Mouse (Mus musculus) embryonic facial prominence, embryonic 15.5 days (tissue): ENCODE measurements around the gene Pgam5. TPM values are rescaled to one million over a fixed set of nuclear protein-coding genes. Genes with fewer than 3 reads are reported as not detected.

ENCODE experiments used
- ATAC-seq: fragments of 200-750 bp; cut with Nextera tagmentation; 2 replicates; pipeline ENCODE4 v1.8.0; 2017; ENCODE audit warnings: low read depth, moderate TSS enrichment; ENCODE audit not compliant: insufficient number of reproducible peaks, low FRiP score, low TSS enrichment
- H3K27ac ChIP-seq: fragments of 300-500 bp; sonication (generic); replicated peaks from 2 replicates; pipeline ENCODE4 v1.5.1; 2015; ENCODE audit warnings: mild to moderate bottlenecking, inconsistent platforms
- H3K27me3 ChIP-seq: fragments of 300-500 bp; sonication (generic); 2 replicates; pipeline ENCODE4 v1.6.1; 2015; ENCODE audit warnings: inconsistent platforms
- H3K36me3 ChIP-seq: fragments of 300-500 bp; sonication (generic); 2 replicates; pipeline ENCODE4 v1.6.1; 2015; ENCODE audit warnings: mild to moderate bottlenecking, inconsistent platforms
- H3K4me1 ChIP-seq: fragments of 300-500 bp; sonication (generic); 2 replicates; pipeline ENCODE4 v1.6.1; 2015; ENCODE audit warnings: inconsistent platforms
- H3K4me2 ChIP-seq: fragments of 300-500 bp; sonication (generic); replicated peaks from 2 replicates; pipeline ENCODE4 v1.6.1; 2015; ENCODE audit warnings: mild to moderate bottlenecking, inconsistent platforms
- H3K4me3 ChIP-seq: fragments of 300-500 bp; sonication (generic); replicated peaks from 2 replicates; pipeline ENCODE4 v1.5.1; 2015; ENCODE audit warnings: mild to moderate bottlenecking, inconsistent platforms
- H3K9ac ChIP-seq: fragments of 300-500 bp; sonication (generic); 2 replicates; pipeline ENCODE4 v1.6.1; 2015; ENCODE audit warnings: inconsistent platforms
- H3K9me3 ChIP-seq: fragments of 300-500 bp; sonication (generic); replicated peaks from 2 replicates; pipeline ENCODE4 v1.6.1; 2016; ENCODE audit warnings: inconsistent platforms
- WGBS: fragments of 180-500 bp; shearing (Covaris S2); methylation state at CpG from one replicate; pipeline ENCODE4 v1.1.7; 2015; 5-methylcytosine and 5-hydroxymethylcytosine counted together
- polyA plus RNA-seq: library from polyadenylated mRNA; unstranded; fragments of >200 nt; fragmentation: Nextera tagmentation; extraction: Ambion mirVana; gene quantifications from 2 replicates; pipeline ENCODE4 v1.2.1, GENCODE M21; 2015

Pgam5 gene
- polyA plus RNA-seq, 1 experiment from 2014 or later = 57.9 TPM

GRCm38 (mm10) chr5:110284536-110284935, 14.8 kb upstream of the Pgam5 start:
- peaks cover 16% of the 10 kb centered on the region for H3K4me1 ChIP-seq
- H3K4me3 ChIP-seq = peak overlapping the region; percentile 90; the same call in 1 of the 2 replicates
- no peak overlapping the region for H3K27ac ChIP-seq
- peak overlapping the region; percentile 96; the same call in 1 of the 2 replicates for H3K4me2 ChIP-seq
- WGBS = 7% methylated on average over 4 of the region's 4 CpGs
- H3K36me3 ChIP-seq = peaks cover 6% of the 10 kb centered on the region; the same call in 1 of the 2 replicates
- no peak overlapping the region for H3K9ac ChIP-seq
- ATAC-seq = no peak
- peaks cover 17% of the 10 kb centered on the region for H3K27me3 ChIP-seq
- H3K9me3 ChIP-seq = no peaks in the 10 kb centered on the region

GRCm38 (mm10) chr5:110281984-110282383, 12.3 kb upstream of the Pgam5 start:
- ATAC-seq = no peak

GRCm38 (mm10) chr5:110276910-110277309, 7.2 kb upstream of the Pgam5 start:
- peak; percentile 63; the same call in 1 of the 2 replicates for ATAC-seq
- no peak overlapping the region for H3K4me3 ChIP-seq
- no peak overlapping the region for H3K9ac ChIP-seq
- no peaks in the 10 kb centered on the region for H3K9me3 ChIP-seq
- H3K4me1 ChIP-seq = no peaks in the 10 kb centered on the region
- no peaks in the 10 kb centered on the region for H3K27me3 ChIP-seq
- H3K36me3 ChIP-seq = no peaks in the 10 kb centered on the region
- no peak overlapping the region for H3K27ac ChIP-seq
- no peak overlapping the region for H3K4me2 ChIP-seq
- WGBS = 92% methylated on average over 1 of the region's 1 CpGs

More at GRCm38 (mm10) chr5:110281984-110282383, 12.3 kb upstream of the Pgam5 start:
- Histone ChIP-seq H3K4me3 (no peak overlapping the region), H3K9me3 (no peaks in the 10 kb centered on the region), H3K4me2 (no peak overlapping the region), H3K4me1 (peaks cover 10% of the 10 kb centered on the region), H3K27ac (no peak overlapping the region), H3K36me3 (no peaks in the 10 kb centered on the region), H3K27me3 (peaks cover 17% of the 10 kb centered on the region), H3K9ac (no peak overlapping the region)
- WGBS = 73% methylated on average over 2 of the region's 2 CpGs

GRCm38 (mm10) chr5:110276391-110276790, 6.7 kb upstream of the Pgam5 start:
- Histone ChIP-seq H3K4me2 (no peak overlapping the region), H3K27me3 (no peaks in the 10 kb centered on the region), H3K4me1 (no peaks in the 10 kb centered on the region), H3K4me3 (no peak overlapping the region), H3K9me3 (no peaks in the 10 kb centered on the region), H3K36me3 (no peaks in the 10 kb centered on the region), H3K27ac (no peak overlapping the region), H3K9ac (no peak overlapping the region)
- 62% methylated on average over 2 of the region's 2 CpGs for WGBS
- no peak for ATAC-seq

GRCm38 (mm10) chr5:110274846-110275245, 5.1 kb upstream of the Pgam5 start:
- Histone ChIP-seq H3K9me3 (no peaks in the 10 kb centered on the region), H3K27me3 (no peaks in the 10 kb centered on the region), H3K4me1 (no peaks in the 10 kb centered on the region), H3K9ac (no peak overlapping the region), H3K4me3 (no peak overlapping the region), H3K4me2 (no peak overlapping the region), H3K36me3 (no peaks in the 10 kb centered on the region), H3K27ac (no peak overlapping the region)
- 67% methylated on average over 2 of the region's 2 CpGs for WGBS
- ATAC-seq = no peak

GRCm38 (mm10) chr5:110274147-110274546, 4.4 kb upstream of the Pgam5 start:
- Histone ChIP-seq H3K4me2 (no peak overlapping the region), H3K4me3 (no peak overlapping the region), H3K9ac (no peak overlapping the region), H3K9me3 (no peaks in the 10 kb centered on the region), H3K4me1 (no peaks in the 10 kb centered on the region), H3K27me3 (no peaks in the 10 kb centered on the region), H3K36me3 (no peaks in the 10 kb centered on the region), H3K27ac (no peak overlapping the region)
- WGBS = 73% methylated on average over 4 of the region's 4 CpGs
- no peak for ATAC-seq

GRCm38 (mm10) chr5:110270242-110270641, 529 bp upstream of the Pgam5 start:
- ATAC-seq = no peak
- Histone ChIP-seq H3K27me3 (no peaks in the 10 kb centered on the region), H3K4me3 (0 out of 2 replicates have a peak overlapping the region, but pooled peaks have one; percentile 97), H3K4me1 (peaks cover 8% of the 10 kb centered on the region), H3K27ac (no peak overlapping the region), H3K4me2 (no peak overlapping the region), H3K9me3 (no peaks in the 10 kb centered on the region), H3K9ac (no peak overlapping the region), H3K36me3 (peaks cover 22% of the 10 kb centered on the region)
- 94% methylated on average over 6 of the region's 6 CpGs for WGBS

GRCm38 (mm10) chr5:110266941-110267340, 2.8 kb downstream of the Pgam5 start:
- Histone ChIP-seq H3K4me3 (no peak overlapping the region), H3K4me1 (peaks cover 8% of the 10 kb centered on the region), H3K9me3 (no peaks in the 10 kb centered on the region), H3K4me2 (no peak overlapping the region), H3K36me3 (peaks cover 40% of the 10 kb centered on the region), H3K27ac (no peak overlapping the region), H3K9ac (no peak overlapping the region), H3K27me3 (no peaks in the 10 kb centered on the region)
- WGBS = 87% methylated on average over 4 of the region's 4 CpGs
- no peak; the same call in 1 of the 2 replicates for ATAC-seq

GRCm38 (mm10) chr5:110244091-110244490, 25.6 kb downstream of the Pgam5 start:
- ATAC-seq = no peak

GRCm38 (mm10) chr5:110232346-110232745, 37.4 kb downstream of the Pgam5 start:
- H3K4me2 ChIP-seq = peak overlapping the region; percentile 56; the same call in 1 of the 2 replicates
- no peak overlapping the region for H3K9ac ChIP-seq
- peaks cover 16% of the 10 kb centered on the region for H3K4me1 ChIP-seq
- peaks cover 28% of the 10 kb centered on the region for H3K36me3 ChIP-seq
- ATAC-seq = no peak
- WGBS = 83% methylated on average over 6 of the region's 6 CpGs
- H3K27ac ChIP-seq = no peak overlapping the region
- H3K4me3 ChIP-seq = no peak overlapping the region
- no peaks in the 10 kb centered on the region for H3K9me3 ChIP-seq
- no peaks in the 10 kb centered on the region for H3K27me3 ChIP-seq

More at GRCm38 (mm10) chr5:110244091-110244490, 25.6 kb downstream of the Pgam5 start:
- H3K4me1 ChIP-seq = no peaks in the 10 kb centered on the region
- no peak overlapping the region for H3K9ac ChIP-seq
- WGBS = 72% methylated on average over 2 of the region's 2 CpGs
- H3K9me3 ChIP-seq = no peaks in the 10 kb centered on the region
- no peak overlapping the region for H3K27ac ChIP-seq
- no peaks in the 10 kb centered on the region for H3K27me3 ChIP-seq
- H3K4me2 ChIP-seq = no peak overlapping the region
- peaks cover 78% of the 10 kb centered on the region for H3K36me3 ChIP-seq
- no peak overlapping the region for H3K4me3 ChIP-seq

GRCm38 (mm10) chr5:110231638-110232037, 38.1 kb downstream of the Pgam5 start:
- 42% methylated on average over 13 of the region's 13 CpGs for WGBS
- peaks cover 28% of the 10 kb centered on the region for H3K36me3 ChIP-seq
- ATAC-seq = no peak

More at GRCm38 (mm10) chr5:110231638-110232037, 38.1 kb downstream of the Pgam5 start:
- no peaks in the 10 kb centered on the region for H3K9me3 ChIP-seq
- peaks cover 16% of the 10 kb centered on the region for H3K4me1 ChIP-seq
- H3K9ac ChIP-seq = peak overlapping the region; percentile 96
- no peaks in the 10 kb centered on the region for H3K27me3 ChIP-seq
- peak overlapping the region; percentile 87 for H3K4me3 ChIP-seq
- H3K27ac ChIP-seq = no peak overlapping the region
- peak overlapping the region; percentile 56 for H3K4me2 ChIP-seq
